Mouse (Mus musculus): ENCODE measurements at regions not wholly inside any gene's neighbourhood (a gene's known extent, or its start where the extent isn't known, plus 50 kb on each side); places are given as distances from the start of the nearest gene placed in this dataset.

DNA sequence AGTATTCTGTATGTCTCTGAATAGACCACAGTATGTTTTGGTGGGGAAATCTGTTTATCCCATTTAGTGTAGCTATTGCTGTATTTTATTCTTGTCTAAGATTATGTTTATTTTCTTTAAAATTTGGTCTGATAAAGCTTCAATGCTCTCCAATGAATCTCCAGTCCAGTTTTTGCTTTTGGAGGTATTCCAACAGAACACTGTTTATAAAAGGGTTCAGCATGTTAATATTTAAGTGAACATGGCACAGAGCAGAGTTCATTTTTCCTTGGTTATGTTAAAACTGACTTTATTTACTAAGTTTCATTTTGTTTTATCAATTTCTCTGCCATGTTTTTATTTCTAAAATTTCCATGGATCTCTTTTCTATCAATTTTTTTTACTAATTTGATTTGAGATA, 791.0 kb upstream of the Jmjd1c start:
- intact Hi-C loops (cut with DNase I): no loop called here

DNA sequence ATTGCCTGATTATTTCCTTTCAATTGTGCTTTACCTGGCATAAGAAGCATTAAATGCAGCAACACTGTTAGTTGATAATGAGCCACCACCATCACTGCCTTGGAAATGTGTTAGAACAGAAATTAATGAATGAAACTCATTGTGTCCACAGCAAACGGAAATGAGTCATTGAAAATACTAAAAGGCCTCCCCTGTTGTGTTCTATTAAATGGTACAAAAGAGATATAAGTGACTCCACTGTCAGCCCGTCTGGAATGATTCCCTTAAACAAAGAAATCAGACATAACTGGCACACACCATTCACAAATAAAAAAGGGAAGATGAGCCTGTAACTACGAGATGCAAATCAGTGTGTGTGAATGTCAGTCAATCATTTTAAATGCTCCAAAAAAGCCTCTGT, 764.8 kb upstream of the Jmjd1c start:
- intact Hi-C loops (cut with DNase I): no loop called here
- DNase-seq (ENCODE audit: extremely low spot score in 1 of 2, low spot score in 2 of 2): no peak

More for the DNA sequence above, 791.0 kb upstream of the Jmjd1c start:
- DNase-seq (ENCODE audit: extremely low spot score in 1 of 2, low spot score in 2 of 2): no peak

DNA sequence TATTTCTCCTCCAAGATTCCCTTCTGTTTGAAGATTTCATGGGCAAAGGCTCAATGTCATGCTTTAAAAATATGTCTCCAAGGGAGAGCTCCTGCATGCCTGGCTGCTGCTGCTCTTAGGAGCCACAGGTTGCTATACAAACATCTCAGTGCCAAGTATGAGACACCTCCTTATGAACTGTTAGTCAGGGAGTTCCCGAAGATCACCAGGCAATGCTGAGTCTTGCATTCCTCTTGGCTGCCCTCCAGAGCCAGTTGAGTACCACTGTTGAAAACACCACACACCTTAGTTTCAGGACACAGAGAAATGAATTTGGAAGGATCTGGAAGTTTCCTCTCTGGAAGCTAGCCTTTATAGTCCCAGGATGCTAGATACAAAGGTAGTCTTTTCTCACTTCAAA, 757.9 kb upstream of the Jmjd1c start:
- no peak for DNase-seq (ENCODE audit: extremely low spot score in 1 of 2, low spot score in 2 of 2)
- intact Hi-C loops (cut with DNase I): no loop called here

DNA sequence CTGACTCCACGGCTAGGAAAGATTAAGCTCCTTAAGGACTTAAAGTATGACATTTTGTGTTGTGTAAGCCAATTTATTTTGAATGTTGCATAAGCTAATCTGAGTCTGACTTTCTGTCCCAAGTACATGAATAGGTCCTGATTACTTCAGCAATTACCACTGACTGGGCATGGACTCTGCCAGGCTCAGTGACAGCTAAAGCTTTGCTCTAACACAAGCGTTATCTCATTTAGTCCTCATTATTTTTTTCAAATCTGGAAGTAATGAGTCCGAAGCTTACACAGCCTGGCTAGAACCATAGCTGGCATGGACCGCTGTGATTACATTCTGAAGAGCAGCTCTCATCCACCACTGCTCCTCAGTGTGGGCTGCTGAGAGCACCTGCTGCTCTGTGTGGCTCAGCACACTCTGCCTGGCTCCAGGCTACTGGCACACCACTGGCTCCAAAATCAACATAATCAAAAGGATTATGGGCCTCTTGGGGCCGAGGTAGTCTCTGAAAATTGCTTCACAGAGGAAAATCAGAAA, 753.0 kb upstream of the Jmjd1c start:
- intact Hi-C loops (cut with DNase I): no loop called here
- DNase-seq (ENCODE audit: extremely low spot score in 1 of 2, low spot score in 2 of 2): no peak

GRCm38 (mm10) chr10:66348398-66348797, 747.5 kb upstream of the Jmjd1c start:
- DNase-seq (ENCODE audit: extremely low spot score in 1 of 2, low spot score in 2 of 2): no peak
- intact Hi-C loops (cut with DNase I): no loop called here

- DNase-seq (ENCODE audit: extremely low spot score in 1 of 2, low spot score in 2 of 2): no peak
These were observed 744.9 kb upstream of the Jmjd1c start for GRCm38 (mm10) chr10:66351036-66351435.

GRCm38 (mm10) chr10:66354072-66354471, 741.9 kb upstream of the Jmjd1c start:
- intact Hi-C loops (cut with DNase I): no loop called here
- DNase-seq (ENCODE audit: extremely low spot score in 1 of 2, low spot score in 2 of 2): no peak

More at GRCm38 (mm10) chr10:66351036-66351435, 744.9 kb upstream of the Jmjd1c start:
- intact Hi-C loops (cut with DNase I): no loop called here

- intact Hi-C loops (cut with DNase I): no loop called here
- DNase-seq (ENCODE audit: extremely low spot score in 1 of 2, low spot score in 2 of 2): no peak
These were observed 740.9 kb upstream of the Jmjd1c start for GRCm38 (mm10) chr10:66354986-66355385.

DNA sequence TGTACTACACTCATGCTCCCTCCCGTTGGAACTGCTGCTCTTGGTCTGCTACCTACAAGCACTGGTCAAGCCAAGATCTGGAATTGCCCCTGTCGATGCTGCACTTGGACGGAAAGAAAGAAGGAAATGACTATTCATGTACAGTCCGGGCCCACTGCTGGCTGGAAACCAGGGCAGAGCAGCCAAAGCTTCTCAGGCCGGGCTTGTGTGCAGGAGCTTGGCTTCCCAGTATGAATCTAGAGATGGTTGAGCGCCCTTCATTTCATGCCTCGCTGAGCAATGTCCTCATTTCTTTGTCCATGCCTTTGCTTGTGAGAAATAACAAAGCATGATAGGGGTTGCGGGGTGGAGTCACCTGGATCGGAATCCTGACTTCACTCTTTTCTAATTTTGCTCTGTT, 738.2 kb upstream of the Jmjd1c start:
- intact Hi-C loops (cut with DNase I): no loop called here
- DNase-seq (ENCODE audit: extremely low spot score in 1 of 2, low spot score in 2 of 2): peak; percentile 16 to 46

GRCm38 (mm10) chr10:66370096-66370495, 725.8 kb upstream of the Jmjd1c start:
- peak in 1 of 2 experiments; percentile 4 for DNase-seq (ENCODE audit: extremely low spot score in 1 of 2, low spot score in 2 of 2)

DNA sequence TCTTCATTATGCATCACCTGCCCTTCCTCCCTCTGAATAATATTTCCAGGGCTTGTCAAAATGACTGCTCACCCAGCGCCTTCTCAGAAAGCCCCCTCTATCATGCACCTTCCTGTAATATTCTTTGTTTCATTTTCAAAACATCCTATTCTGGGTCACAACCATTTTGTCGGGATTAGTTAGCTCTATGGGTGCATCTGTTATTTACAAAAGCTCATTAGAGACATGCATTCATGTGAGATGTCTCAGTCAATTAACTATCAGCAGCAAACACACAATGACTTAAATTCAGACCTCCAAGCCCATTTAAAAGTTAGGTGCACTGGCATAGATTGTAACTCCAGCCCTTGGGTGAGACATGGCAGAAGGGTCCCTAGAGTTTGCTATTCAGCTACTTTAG, 724.2 kb upstream of the Jmjd1c start:
- no peak for DNase-seq (ENCODE audit: extremely low spot score in 1 of 2, low spot score in 2 of 2)
- intact Hi-C loops (cut with DNase I): no loop called here

More at GRCm38 (mm10) chr10:66370096-66370495, 725.8 kb upstream of the Jmjd1c start:
- intact Hi-C loops (cut with DNase I): no loop called here

All from left cerebral cortex, postnatal 10 days (tissue).